Mouse (Mus musculus): ENCODE results near the gene Ugt1a2. TPM values are rescaled to one million over a fixed set of nuclear protein-coding genes. Genes with fewer than 3 reads are reported as not detected.

Ugt1a2 gene
- total and polyA plus RNA-seq, 2 experiments, result 0.57 to 10.4 TPM

- WGBS, result 71% methylated on average over 5 of the region's 5 CpGs
- H3K27ac ChIP-seq (replicated peaks; ENCODE audit: insufficient read depth, low read depth, low read length), result no peak overlapping the region
- TF ChIP-seq POLR2A (IDR thresholded peaks at IDR 0.05; ENCODE audit: extremely low read depth, insufficient read depth, low read length) (no peak), CTCF (IDR thresholded peaks at IDR 0.05; ENCODE audit: low read depth, low read length) (no peak)
- H3K79me2 ChIP-seq (ENCODE audit: control insufficient read depth, insufficient read depth, low read length), result no peaks in the 10 kb centered on the region
- H3K9ac ChIP-seq (ENCODE audit: low read depth, low read length), result no peak overlapping the region
- no peak overlapping the region for H3K4me3 ChIP-seq (ENCODE audit: insufficient read depth, low read depth, low read length)
- H3K4me1 ChIP-seq (ENCODE audit: control insufficient read depth, insufficient read depth, low read length), result no peaks in the 10 kb centered on the region
- no peaks in the 10 kb centered on the region for H3K27me3 ChIP-seq (ENCODE audit: control insufficient read depth, insufficient read depth, low read length)
- H3K36me3 ChIP-seq (ENCODE audit: control insufficient read depth, insufficient read depth, low read length), result no peaks in the 10 kb centered on the region
- DNase-seq (ENCODE audit: extremely low read depth, low read depth, low spot score), result no peak
Measured at GRCm38 (mm10) chr1:88240072-88240471, 39.7 kb downstream of the Ugt1a2 start.

DNA sequence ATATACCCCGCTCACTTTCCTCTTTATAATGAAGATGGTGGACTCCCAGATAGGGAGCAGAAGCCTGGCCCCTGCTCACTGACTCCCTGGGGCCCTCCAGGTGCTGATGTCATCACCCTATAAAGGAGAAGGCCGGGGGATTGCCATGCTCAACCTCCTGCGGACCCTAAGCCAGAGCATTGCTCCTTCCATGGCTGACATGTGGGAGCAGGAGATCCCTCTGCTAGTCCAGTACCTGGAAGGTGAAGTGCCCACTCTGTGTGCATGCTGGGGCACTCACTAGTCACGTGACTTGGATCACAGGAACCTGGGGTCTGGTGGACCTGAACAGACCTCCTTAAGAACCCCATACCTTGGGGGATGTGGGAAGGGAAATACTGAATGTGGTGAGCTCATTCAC lies 40.2 kb downstream of the Ugt1a2 start:
- H3K27me3 ChIP-seq (ENCODE audit: control insufficient read depth, insufficient read depth, low read length), result no peaks in the 10 kb centered on the region
- no peaks in the 10 kb centered on the region for H3K36me3 ChIP-seq (ENCODE audit: control insufficient read depth, insufficient read depth, low read length)
- no peak overlapping the region for H3K27ac ChIP-seq (replicated peaks; ENCODE audit: insufficient read depth, low read depth, low read length)
- no peak for DNase-seq (ENCODE audit: extremely low read depth, low read depth, low spot score)
- H3K79me2 ChIP-seq (ENCODE audit: control insufficient read depth, insufficient read depth, low read length), result no peaks in the 10 kb centered on the region
- H3K4me3 ChIP-seq (ENCODE audit: insufficient read depth, low read depth, low read length), result no peak overlapping the region
- H3K4me1 ChIP-seq (ENCODE audit: control insufficient read depth, insufficient read depth, low read length), result no peaks in the 10 kb centered on the region
- WGBS, result 75% methylated on average over 4 of the region's 4 CpGs
- H3K9ac ChIP-seq (ENCODE audit: low read depth, low read length), result no peak overlapping the region
- TF ChIP-seq CTCF (IDR thresholded peaks at IDR 0.05; ENCODE audit: low read depth, low read length) (no peak), POLR2A (IDR thresholded peaks at IDR 0.05; ENCODE audit: extremely low read depth, insufficient read depth, low read length) (no peak)

DNA sequence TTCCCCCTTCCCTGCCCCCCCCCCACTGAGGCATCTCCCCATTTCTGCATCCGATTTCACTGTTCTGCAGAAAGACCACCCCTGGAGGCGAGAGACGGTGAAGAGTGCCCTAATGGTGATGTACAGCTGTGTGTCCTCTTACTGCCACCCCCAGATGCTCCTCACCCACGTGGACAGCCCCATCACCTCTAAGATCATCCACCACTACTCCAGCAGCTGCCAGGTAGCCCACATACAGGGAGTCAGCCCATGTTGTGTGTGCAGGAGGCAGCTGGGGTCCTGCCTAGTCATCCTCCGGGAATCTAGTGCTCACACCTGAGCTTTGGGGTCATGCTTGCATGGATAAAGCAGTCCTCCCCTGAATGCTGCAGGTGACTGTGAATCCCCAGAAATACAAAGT lies 43.5 kb downstream of the Ugt1a2 start:
- no peak overlapping the region for H3K27ac ChIP-seq (replicated peaks; ENCODE audit: insufficient read depth, low read depth, low read length)
- 71% methylated on average over 5 of the region's 5 CpGs for WGBS
- no peaks in the 10 kb centered on the region for H3K36me3 ChIP-seq (ENCODE audit: control insufficient read depth, insufficient read depth, low read length)
- no peak for TF ChIP-seq POLR2A (IDR thresholded peaks at IDR 0.05; ENCODE audit: extremely low read depth, insufficient read depth, low read length)
- no peak for TF ChIP-seq CTCF (IDR thresholded peaks at IDR 0.05; ENCODE audit: low read depth, low read length)
- H3K27me3 ChIP-seq (ENCODE audit: control insufficient read depth, insufficient read depth, low read length), result no peaks in the 10 kb centered on the region
- no peaks in the 10 kb centered on the region for H3K4me1 ChIP-seq (ENCODE audit: control insufficient read depth, insufficient read depth, low read length)
- H3K9ac ChIP-seq (ENCODE audit: low read depth, low read length), result no peak overlapping the region
- no peak for DNase-seq (ENCODE audit: extremely low read depth, low read depth, low spot score)
- no peak overlapping the region for H3K4me3 ChIP-seq (ENCODE audit: insufficient read depth, low read depth, low read length)
- H3K79me2 ChIP-seq (ENCODE audit: control insufficient read depth, insufficient read depth, low read length), result no peaks in the 10 kb centered on the region

- no peaks in the 10 kb centered on the region for H3K27me3 ChIP-seq (ENCODE audit: control insufficient read depth, insufficient read depth, low read length)
- no peaks in the 10 kb centered on the region for H3K4me1 ChIP-seq (ENCODE audit: control insufficient read depth, insufficient read depth, low read length)
- no peak for DNase-seq (ENCODE audit: extremely low read depth, low read depth, low spot score)
- H3K79me2 ChIP-seq (ENCODE audit: control insufficient read depth, insufficient read depth, low read length), result no peaks in the 10 kb centered on the region
- H3K27ac ChIP-seq (replicated peaks; ENCODE audit: insufficient read depth, low read depth, low read length), result no peak overlapping the region
- TF ChIP-seq POLR2A (IDR thresholded peaks at IDR 0.05; ENCODE audit: extremely low read depth, insufficient read depth, low read length) (no peak), CTCF (IDR thresholded peaks at IDR 0.05; ENCODE audit: low read depth, low read length) (no peak)
- no peaks in the 10 kb centered on the region for H3K36me3 ChIP-seq (ENCODE audit: control insufficient read depth, insufficient read depth, low read length)
- H3K4me3 ChIP-seq (ENCODE audit: insufficient read depth, low read depth, low read length), result no peak overlapping the region
- 81% methylated on average over 6 of the region's 6 CpGs for WGBS
- H3K9ac ChIP-seq (ENCODE audit: low read depth, low read length), result no peak overlapping the region
Measured at GRCm38 (mm10) chr1:88245881-88246280, 45.5 kb downstream of the Ugt1a2 start.

DNA sequence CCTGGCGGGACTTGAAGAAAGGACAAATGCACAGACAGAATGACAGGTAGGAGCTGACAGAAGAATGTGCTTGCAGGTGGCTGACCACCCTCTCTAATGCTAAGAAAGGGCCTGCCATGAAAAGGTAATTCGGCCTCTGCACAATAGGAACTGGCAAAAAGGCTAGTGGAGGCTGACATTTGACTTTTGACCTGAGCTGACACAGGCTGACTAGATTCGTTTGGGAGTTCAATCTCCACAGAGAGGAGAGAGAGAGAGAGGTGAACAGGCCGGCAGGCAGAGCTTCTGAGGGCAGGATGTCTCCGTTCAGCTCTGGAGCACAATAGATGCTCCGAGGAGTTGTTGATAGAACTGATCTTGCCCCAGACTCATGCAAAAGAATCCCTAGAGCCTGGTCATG lies 46.0 kb downstream of the Ugt1a2 start:
- 46% methylated on average over 6 of the region's 6 CpGs for WGBS
- TF ChIP-seq CTCF (IDR thresholded peaks at IDR 0.05; ENCODE audit: low read depth, low read length), result no peak
- no peak for TF ChIP-seq POLR2A (IDR thresholded peaks at IDR 0.05; ENCODE audit: extremely low read depth, insufficient read depth, low read length)
- Histone ChIP-seq H3K4me3 (ENCODE audit: insufficient read depth, low read depth, low read length) (no peak overlapping the region), H3K36me3 (ENCODE audit: control insufficient read depth, insufficient read depth, low read length) (no peaks in the 10 kb centered on the region), H3K27me3 (ENCODE audit: control insufficient read depth, insufficient read depth, low read length) (no peaks in the 10 kb centered on the region), H3K79me2 (ENCODE audit: control insufficient read depth, insufficient read depth, low read length) (no peaks in the 10 kb centered on the region), H3K4me1 (ENCODE audit: control insufficient read depth, insufficient read depth, low read length) (no peaks in the 10 kb centered on the region), H3K27ac (replicated peaks; ENCODE audit: insufficient read depth, low read depth, low read length) (no peak overlapping the region), H3K9ac (ENCODE audit: low read depth, low read length) (no peak overlapping the region)
- peak; percentile 77 for DNase-seq (ENCODE audit: extremely low read depth, low read depth, low spot score)

GRCm38 (mm10) chr1:88247660-88248059 lies 47.3 kb downstream of the Ugt1a2 start:
- no peak for DNase-seq (ENCODE audit: extremely low read depth, low read depth, low spot score)
- H3K4me3 ChIP-seq (ENCODE audit: insufficient read depth, low read depth, low read length), result no peak overlapping the region
- no peak overlapping the region for H3K9ac ChIP-seq (ENCODE audit: low read depth, low read length)
- H3K27me3 ChIP-seq (ENCODE audit: control insufficient read depth, insufficient read depth, low read length), result no peaks in the 10 kb centered on the region
- H3K36me3 ChIP-seq (ENCODE audit: control insufficient read depth, insufficient read depth, low read length), result no peaks in the 10 kb centered on the region
- 47% methylated on average over 2 of the region's 2 CpGs for WGBS
- H3K27ac ChIP-seq (replicated peaks; ENCODE audit: insufficient read depth, low read depth, low read length), result no peak overlapping the region
- no peak for TF ChIP-seq CTCF (IDR thresholded peaks at IDR 0.05; ENCODE audit: low read depth, low read length)
- no peak for TF ChIP-seq POLR2A (IDR thresholded peaks at IDR 0.05; ENCODE audit: extremely low read depth, insufficient read depth, low read length)
- H3K79me2 ChIP-seq (ENCODE audit: control insufficient read depth, insufficient read depth, low read length), result no peaks in the 10 kb centered on the region
- H3K4me1 ChIP-seq (ENCODE audit: control insufficient read depth, insufficient read depth, low read length), result peaks cover 1% of the 10 kb centered on the region; the same call in 1 of the 2 replicates

Data from liver, adult 2 months (tissue).